Mouse (Mus musculus) midbrain, embryonic 15.5 days (tissue): ENCODE measurements around the gene Aadacl3. TPM values are rescaled to one million over a fixed set of nuclear protein-coding genes. Genes with fewer than 3 reads are reported as not detected.

Source experiments
- ATAC-seq: fragments of 200-750 bp; cut with Nextera tagmentation; replicated peaks from 2 replicates; pipeline ENCODE4 v1.8.0; 2017; ENCODE audit warnings: moderate TSS enrichment
- H3K27ac ChIP-seq: fragments of 300-500 bp; sonication (generic); 2 replicates; pipeline ENCODE4 v1.5.1; 2015; ENCODE audit warnings: mild to moderate bottlenecking, inconsistent platforms
- H3K27me3 ChIP-seq: fragments of 300-500 bp; sonication (generic); replicated peaks from 2 replicates; pipeline ENCODE4 v1.6.1; 2015; ENCODE audit warnings: inconsistent platforms
- H3K36me3 ChIP-seq: fragments of 300-500 bp; sonication (generic); replicated peaks from 2 replicates; pipeline ENCODE4 v1.6.1; 2015; ENCODE audit warnings: inconsistent platforms
- H3K4me1 ChIP-seq: fragments of 300-500 bp; sonication (generic); 2 replicates; pipeline ENCODE4 v1.6.1; 2015; ENCODE audit warnings: inconsistent platforms
- H3K4me2 ChIP-seq: fragments of 300-500 bp; sonication (generic); 2 replicates; pipeline ENCODE4 v1.6.1; 2015; ENCODE audit warnings: inconsistent platforms, mild to moderate bottlenecking, moderate library complexity
- H3K4me3 ChIP-seq: fragments of 300-500 bp; sonication (generic); 2 replicates; pipeline ENCODE4 v1.5.1; 2015; ENCODE audit warnings: mild to moderate bottlenecking, inconsistent platforms
- H3K9ac ChIP-seq: fragments of 300-500 bp; sonication (generic); 2 replicates; pipeline ENCODE4 v1.6.1; 2015; ENCODE audit warnings: mild to moderate bottlenecking, inconsistent platforms
- H3K9me3 ChIP-seq: fragments of 300-500 bp; sonication (generic); 2 replicates; pipeline ENCODE4 v1.6.1; 2016; ENCODE audit warnings: inconsistent platforms
- WGBS: fragments of 180-500 bp; shearing (Covaris S2); methylation state at CpG from one replicate; pipeline ENCODE4 v1.1.7; 2015; ENCODE audit warnings: mixed read lengths; 5-methylcytosine and 5-hydroxymethylcytosine counted together
- polyA plus RNA-seq: library from polyadenylated mRNA; unstranded; fragments of >200 nt; fragmentation: Nextera tagmentation; extraction: Ambion mirVana; gene quantifications from 2 replicates; pipeline ENCODE4 v1.2.1, GENCODE M21; 2015

The Aadacl3 gene
- polyA plus RNA-seq, 1 experiment from 2014 or later = not detected

DNA sequence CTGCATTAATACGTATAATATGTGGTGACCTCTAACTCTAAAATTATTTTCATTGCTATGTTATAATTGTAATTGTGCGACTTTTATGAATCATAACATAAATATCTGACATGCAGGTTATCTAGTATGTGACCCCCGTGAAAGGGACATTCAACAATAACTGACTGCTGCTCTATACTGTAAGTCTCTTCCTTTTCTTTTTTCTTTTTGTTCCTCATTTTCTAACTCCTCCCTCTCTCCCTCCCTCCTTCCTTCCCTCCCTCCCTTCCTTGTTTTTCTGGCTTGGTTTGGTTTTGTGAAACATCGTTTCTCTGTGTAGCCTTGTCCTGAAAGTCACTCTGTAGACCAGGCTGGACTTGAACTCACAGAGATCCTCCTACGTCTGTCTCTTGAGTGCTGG, 39.0 kb downstream of the Aadacl3 start:
- H3K27ac ChIP-seq = no peak overlapping the region
- ATAC-seq = no peak
- H3K9me3 ChIP-seq = no peaks in the 10 kb centered on the region; the same call in 1 of the 2 replicates
- no peaks in the 10 kb centered on the region for H3K36me3 ChIP-seq
- no peak overlapping the region for H3K4me3 ChIP-seq
- no peak overlapping the region for H3K4me2 ChIP-seq
- 83% methylated on average over 5 of the region's 5 CpGs for WGBS
- no peak overlapping the region for H3K9ac ChIP-seq
- H3K27me3 ChIP-seq = no peaks in the 10 kb centered on the region
- no peaks in the 10 kb centered on the region for H3K4me1 ChIP-seq

DNA sequence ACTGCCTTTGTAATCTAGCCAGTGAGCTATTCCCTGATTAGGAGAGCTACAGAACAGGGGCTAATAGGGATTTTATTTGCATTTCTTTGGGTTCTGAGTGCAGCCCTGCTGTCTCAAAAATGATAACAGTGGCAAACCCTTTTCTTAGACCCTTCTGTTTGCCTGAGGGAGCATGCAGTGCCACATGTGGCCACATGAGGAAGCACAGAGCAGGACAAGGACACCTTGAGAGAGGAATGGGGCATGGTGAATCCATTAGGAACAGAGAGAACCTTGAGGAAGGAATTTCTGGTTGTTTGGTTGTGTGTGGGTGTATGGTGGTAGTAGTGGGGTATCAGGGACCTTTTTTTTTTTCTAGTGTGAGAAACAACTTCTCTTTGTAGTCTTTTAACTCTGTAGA, 42.9 kb downstream of the Aadacl3 start:
- Histone ChIP-seq H3K9ac (no peak overlapping the region), H3K27ac (no peak overlapping the region), H3K4me1 (no peaks in the 10 kb centered on the region), H3K36me3 (no peaks in the 10 kb centered on the region), H3K4me3 (no peak overlapping the region), H3K27me3 (no peaks in the 10 kb centered on the region), H3K4me2 (no peak overlapping the region), H3K9me3 (peaks cover 9% of the 10 kb centered on the region)
- ATAC-seq = no peak

DNA sequence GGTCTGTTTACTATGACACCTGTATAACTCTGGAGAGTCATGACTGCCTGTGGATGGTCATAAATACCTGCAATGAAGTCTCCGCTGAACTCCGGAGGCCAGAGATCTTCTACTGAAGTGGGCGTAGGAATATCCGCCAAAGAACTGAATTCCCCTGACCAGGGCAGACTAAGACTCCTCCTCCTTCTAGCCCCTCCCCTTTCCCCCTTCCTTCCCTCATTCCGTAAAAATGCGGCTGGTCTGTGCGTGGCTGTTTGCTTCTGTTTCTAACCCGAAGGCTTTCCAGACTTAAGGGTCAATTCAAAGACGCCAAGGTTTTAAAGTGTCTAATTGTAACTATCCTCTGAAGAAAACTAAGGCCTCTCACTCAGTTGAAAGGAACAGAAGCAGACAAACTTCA, 55.3 kb downstream of the Aadacl3 start, which contains the start of gene Pramef12:
TSS of gene Pramef12 (minus strand) at position 175 of the 400 bp plus-strand sequence.
- H3K9me3 ChIP-seq = peaks cover 12% of the 10 kb centered on the region
- H3K4me3 ChIP-seq = no peak within 1 kb of the TSS
- no peaks in the 10 kb centered on the region for H3K36me3 ChIP-seq
- no peak for ATAC-seq
- H3K9ac ChIP-seq = no peak within 1 kb of the TSS
- no peaks in the 10 kb centered on the region for H3K4me1 ChIP-seq
- WGBS = 84% methylated on average over 9 of the region's 9 CpGs
- H3K27ac ChIP-seq = no peak within 1 kb of the TSS
- H3K27me3 ChIP-seq = no peaks in the 10 kb centered on the region
- H3K4me2 ChIP-seq = no peak within 1 kb of the TSS

DNA sequence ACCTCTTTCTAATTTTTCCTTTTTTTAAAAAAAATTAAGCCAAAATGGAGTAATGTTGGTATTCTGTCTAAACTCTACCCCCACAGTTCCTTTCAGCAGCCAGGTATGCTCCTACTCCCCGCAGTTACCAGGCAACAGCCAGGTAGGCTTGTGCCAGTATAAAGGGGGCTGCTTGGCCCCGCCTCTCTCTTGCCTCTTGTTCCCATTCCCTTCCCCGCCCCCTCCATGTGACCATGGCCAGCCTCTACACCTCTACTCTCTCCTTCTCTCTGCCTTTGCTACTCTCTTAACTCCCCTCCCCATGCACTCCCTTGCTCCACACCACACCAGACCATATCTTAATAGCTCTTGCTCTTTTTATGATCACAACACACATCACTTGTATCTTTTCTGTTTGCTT, 57.3 kb downstream of the Aadacl3 start:
- ATAC-seq = no peak
- H3K4me3 ChIP-seq = no peak overlapping the region
- H3K27me3 ChIP-seq = no peaks in the 10 kb centered on the region
- no peaks in the 10 kb centered on the region for H3K36me3 ChIP-seq
- H3K4me1 ChIP-seq = no peaks in the 10 kb centered on the region
- WGBS = 63% methylated on average over 3 of the region's 3 CpGs
- H3K27ac ChIP-seq = no peak overlapping the region
- no peak overlapping the region for H3K9ac ChIP-seq
- no peak overlapping the region for H3K4me2 ChIP-seq
- peaks cover 8% of the 10 kb centered on the region; the same call in 1 of the 2 replicates for H3K9me3 ChIP-seq

DNA sequence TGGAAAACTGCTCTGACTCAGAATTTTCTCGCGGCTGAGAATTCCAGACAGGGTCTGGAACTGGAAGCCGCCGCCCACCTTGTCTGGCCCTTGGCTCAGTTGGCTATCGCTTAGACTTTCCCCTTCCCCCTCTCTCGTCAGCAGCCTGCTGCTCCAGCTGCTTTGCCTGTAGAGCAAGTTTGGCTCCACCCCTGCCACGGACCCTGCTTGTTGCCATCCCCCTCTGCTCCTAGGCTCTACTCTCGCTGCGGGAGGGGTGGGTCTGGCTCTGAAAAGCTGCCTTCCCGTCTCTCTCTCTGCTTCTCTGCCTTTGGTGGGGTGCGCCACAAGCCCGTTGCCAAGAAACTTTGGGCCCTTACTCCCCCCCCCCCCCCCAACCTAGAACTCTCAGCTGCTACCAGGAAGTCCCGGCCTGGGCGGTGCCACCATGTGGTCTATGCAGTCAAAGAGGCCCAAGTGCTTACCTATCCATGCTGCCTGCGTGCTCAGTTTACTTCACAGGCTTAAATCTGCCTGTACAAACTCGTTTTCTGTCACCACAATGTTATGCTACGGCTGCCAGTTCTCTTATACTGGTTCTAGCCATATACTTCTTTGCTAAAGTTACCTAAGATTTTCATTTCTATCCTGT, 59.0 kb downstream of the Aadacl3 start:
- peak overlapping the region; percentile 22; the same call in 1 of the 2 replicates for H3K4me2 ChIP-seq
- ATAC-seq = no peak
- H3K4me3 ChIP-seq = no peak overlapping the region
- no peaks in the 10 kb centered on the region for H3K27me3 ChIP-seq
- no peaks in the 10 kb centered on the region for H3K36me3 ChIP-seq
- no peak overlapping the region for H3K9ac ChIP-seq
- H3K27ac ChIP-seq = no peak overlapping the region
- WGBS = 6% methylated on average over 17 of the region's 17 CpGs
- peaks cover 10% of the 10 kb centered on the region; the same call in 1 of the 2 replicates for H3K9me3 ChIP-seq
- no peaks in the 10 kb centered on the region for H3K4me1 ChIP-seq

Other genes with a start within 250 kb of the Aadacl3 start
- not detected in 2 replicates for gene Pramel5, start 183.3 kb downstream of the Aadacl3 start, polyA plus RNA-seq
- gene Gm13128, start 133.5 kb downstream of the Aadacl3 start, polyA plus RNA-seq = not detected in 2 replicates
- gene Gm13119, start 105.8 kb downstream of the Aadacl3 start, polyA plus RNA-seq = not detected in 2 replicates
- not detected in 2 replicates for gene Pramef20, start 85.8 kb downstream of the Aadacl3 start, polyA plus RNA-seq
- not detected in 2 replicates for gene Pramef12, start 55.3 kb downstream of the Aadacl3 start, polyA plus RNA-seq
- gene 1700012P22Rik, start 25.0 kb downstream of the Aadacl3 start, polyA plus RNA-seq = 0.18 TPM in 1 of 2 replicates, not detected in the other
- gene Gm9944, start 10.4 kb downstream of the Aadacl3 start, polyA plus RNA-seq = not detected in 2 replicates
- gene 9430007A20Rik, start 56.1 kb upstream of the Aadacl3 start, polyA plus RNA-seq = not detected in 2 replicates
- not detected in 2 replicates for gene Gm13124, start 101.4 kb upstream of the Aadacl3 start, polyA plus RNA-seq
- not detected in 2 replicates for gene Aadacl4, start 150.0 kb upstream of the Aadacl3 start, polyA plus RNA-seq
- not detected in 2 replicates for gene Gm436, start 222.6 kb upstream of the Aadacl3 start, polyA plus RNA-seq